In genomic region chr4:3066051-3066736, GRCm38 (mm10) we compare ENCODE assay signal across 12 mouse cellular contexts.
DNase-seq lines count a peak whose midpoint lies in the region; ATAC-seq lines count a peak whose summit lies in the region.
"Had no signal": no experiment of that assay in that cellular context is flagged by ENCODE, and none has a peak within 500 bp of the region (broad histone marks: within the 10 kb centered on the region; RNA-seq: fewer than 3 reads in every experiment).

No protein-coding gene starts in this region.

- H3K4me1 ChIP-seq in heart, embryonic 11.5 days (ENCODE audit: control insufficient read depth, insufficient read depth, low read length) = no peaks in the 10 kb centered on the region
- H3K4me1 ChIP-seq in midbrain, embryonic 11.5 days (ENCODE audit: control insufficient read depth, insufficient read depth, low read length) = no peaks in the 10 kb centered on the region
- no peaks in the 10 kb centered on the region for H3K4me1 ChIP-seq in midbrain, embryonic 13.5 days (replicated peaks)
- H3K4me1 ChIP-seq: midbrain, embryonic 12.5 days had no signal

- DNase-seq in cerebellum, adult 11-12 months = peak; percentile 0
- DNase-seq in cerebellum, postnatal 10 days = no peak
- peak; percentile 1 for DNase-seq in heart, postnatal 4 days
- DNase-seq in midbrain, embryonic 11.5 days (ENCODE audit: low spot score, missing footprints) = peak; percentile 69
- peak; percentile 0 to 1 for DNase-seq in spleen, postnatal 36 days (ENCODE audit: low spot score in 2 of 2)
- DNase-seq: forebrain, postnatal 0 days; layer of hippocampus, postnatal 36 days had no signal

- H3K4me2 ChIP-seq in heart, embryonic 11.5 days = no peak overlapping the region
- no peak overlapping the region for H3K4me2 ChIP-seq in midbrain, embryonic 11.5 days
- H3K4me2 ChIP-seq in midbrain, embryonic 13.5 days (replicated peaks) = no peak overlapping the region
- H3K4me2 ChIP-seq: midbrain, embryonic 12.5 days had no signal

- H3K27ac ChIP-seq in heart, embryonic 11.5 days (ENCODE audit: low read depth, low read length) = no peak overlapping the region
- H3K27ac ChIP-seq in midbrain, embryonic 11.5 days (ENCODE audit: low read depth, low read length) = no peak overlapping the region
- H3K27ac ChIP-seq in midbrain, embryonic 13.5 days = no peak overlapping the region
- H3K27ac ChIP-seq: midbrain, embryonic 12.5 days had no signal

- no peak overlapping the region for H3K4me3 ChIP-seq in heart, embryonic 11.5 days (ENCODE audit: low read depth, low read length)
- H3K4me3 ChIP-seq in midbrain, embryonic 11.5 days (ENCODE audit: low read depth, low read length) = no peak overlapping the region
- no peak overlapping the region for H3K4me3 ChIP-seq in midbrain, embryonic 13.5 days (replicated peaks)
- H3K4me3 ChIP-seq: midbrain, embryonic 12.5 days had no signal

- H3K36me3 ChIP-seq in heart, embryonic 11.5 days (ENCODE audit: control insufficient read depth, insufficient read depth, low read length) = no peaks in the 10 kb centered on the region; the same call in 1 of the 2 replicates
- no peaks in the 10 kb centered on the region for H3K36me3 ChIP-seq in midbrain, embryonic 11.5 days (ENCODE audit: control insufficient read depth, insufficient read depth, low read length)
- H3K36me3 ChIP-seq in midbrain, embryonic 13.5 days = no peaks in the 10 kb centered on the region
- H3K36me3 ChIP-seq: midbrain, embryonic 12.5 days had no signal

- WGBS in heart, embryonic 11.5 days (ENCODE audit: insufficient replicate concordance) = 72% methylated on average over 5 of the region's 5 CpGs
- WGBS in midbrain, embryonic 11.5 days = 81% methylated on average over 5 of the region's 5 CpGs
- WGBS in midbrain, embryonic 13.5 days = 77% methylated on average over 5 of the region's 5 CpGs

- peaks cover 92% of the 10 kb centered on the region for H3K9me3 ChIP-seq in heart, embryonic 11.5 days (replicated peaks; ENCODE audit: control insufficient read depth, low read length)
- H3K9me3 ChIP-seq in midbrain, embryonic 11.5 days (ENCODE audit: control insufficient read depth, low read length) = peaks cover 85% of the 10 kb centered on the region
- peaks cover 98% of the 10 kb centered on the region for H3K9me3 ChIP-seq in midbrain, embryonic 13.5 days

- no peak overlapping the region for H3K9ac ChIP-seq in heart, embryonic 11.5 days (ENCODE audit: low read depth, low read length)
- H3K9ac ChIP-seq in midbrain, embryonic 11.5 days (ENCODE audit: low read length) = no peak overlapping the region
- H3K9ac ChIP-seq in midbrain, embryonic 13.5 days (replicated peaks) = no peak overlapping the region
- H3K9ac ChIP-seq: forebrain, postnatal 0 days; midbrain, embryonic 12.5 days had no signal

- no peak for ATAC-seq in heart, embryonic 11.5 days (replicated peaks; ENCODE audit: insufficient number of reproducible peaks, low FRiP score, low TSS enrichment)
- no peak for ATAC-seq in midbrain, embryonic 11.5 days (ENCODE audit: low FRiP score)
- no peak for ATAC-seq in midbrain, embryonic 13.5 days
- no peak for ATAC-seq in inflammation-experienced regulatory T-cells, adult 6 months
- ATAC-seq: forebrain, postnatal 0 days; Patski had no signal

- H3K27me3 ChIP-seq in heart, embryonic 11.5 days (ENCODE audit: control insufficient read depth, insufficient read depth, low read length) = no peaks in the 10 kb centered on the region
- no peaks in the 10 kb centered on the region for H3K27me3 ChIP-seq in midbrain, embryonic 11.5 days (ENCODE audit: control insufficient read depth, insufficient read depth, low read length)
- H3K27me3 ChIP-seq in midbrain, embryonic 13.5 days = no peaks in the 10 kb centered on the region
- H3K27me3 ChIP-seq: midbrain, embryonic 12.5 days; Patski had no signal

Comparison
In these comparisons a context has a peak if more than half of its experiments do, and no peak if none do; other contexts are left out.
1. DNase-seq: peak in cerebellum, adult 11-12 months (single experiment), heart, postnatal 4 days (single experiment), midbrain, embryonic 11.5 days (single experiment) and spleen, postnatal 36 days (2 of 2); none in cerebellum, postnatal 10 days (0 of 2).